Mouse (Mus musculus) neural tube, embryonic 12.5 days (tissue): ENCODE results near the gene Krt28. TPM values are rescaled to one million over a fixed set of nuclear protein-coding genes. Genes with fewer than 3 reads are reported as not detected.

ENCODE experiments used
- ATAC-seq: fragments of 200-750 bp; cut with Nextera tagmentation; 2 replicates; pipeline ENCODE4 v1.8.0; 2017; ENCODE audit warnings: low read depth, mild to moderate bottlenecking, moderate TSS enrichment, moderate library complexity; ENCODE audit not compliant: low FRiP score
- H3K27ac ChIP-seq: fragments of 300-500 bp; sonication (generic); 2 replicates; pipeline ENCODE4 v1.5.1; 2016
- H3K27me3 ChIP-seq: fragments of 300-500 bp; sonication (generic); replicated peaks from 2 replicates; pipeline ENCODE4 v1.6.1; 2016; ENCODE audit warnings: mild to moderate bottlenecking
- H3K36me3 ChIP-seq: fragments of 300-500 bp; sonication (generic); 2 replicates; pipeline ENCODE4 v1.6.1; 2016; ENCODE audit warnings: mild to moderate bottlenecking
- H3K4me1 ChIP-seq: fragments of 300-500 bp; sonication (generic); 2 replicates; pipeline ENCODE4 v1.6.1; 2016
- H3K4me2 ChIP-seq: fragments of 300-500 bp; sonication (generic); replicated peaks from 2 replicates; pipeline ENCODE4 v1.6.1; 2016; ENCODE audit warnings: mild to moderate bottlenecking
- H3K4me3 ChIP-seq: fragments of 300-500 bp; sonication (generic); 2 replicates; pipeline ENCODE4 v1.5.1; 2016
- H3K9ac ChIP-seq: fragments of 300-500 bp; sonication (generic); 2 replicates; pipeline ENCODE4 v1.6.1; 2016; ENCODE audit warnings: mild to moderate bottlenecking
- H3K9me3 ChIP-seq: fragments of 300-500 bp; sonication (generic); 2 replicates; pipeline ENCODE4 v1.6.1; 2016; ENCODE audit warnings: mild to moderate bottlenecking
- WGBS: fragments of 180-500 bp; shearing (Covaris S2); methylation state at CpG from one replicate; pipeline ENCODE4 v1.1.7; 2016; 5-methylcytosine and 5-hydroxymethylcytosine counted together
- polyA plus RNA-seq: library from polyadenylated mRNA; unstranded; fragments of >200 nt; fragmentation: Nextera tagmentation; extraction: Ambion mirVana; gene quantifications from 2 replicates; pipeline ENCODE4 v1.2.1, GENCODE M21; 2016

The Krt28 gene
- polyA plus RNA-seq, 1 experiment from 2014 or later, result 0.30 TPM

DNA sequence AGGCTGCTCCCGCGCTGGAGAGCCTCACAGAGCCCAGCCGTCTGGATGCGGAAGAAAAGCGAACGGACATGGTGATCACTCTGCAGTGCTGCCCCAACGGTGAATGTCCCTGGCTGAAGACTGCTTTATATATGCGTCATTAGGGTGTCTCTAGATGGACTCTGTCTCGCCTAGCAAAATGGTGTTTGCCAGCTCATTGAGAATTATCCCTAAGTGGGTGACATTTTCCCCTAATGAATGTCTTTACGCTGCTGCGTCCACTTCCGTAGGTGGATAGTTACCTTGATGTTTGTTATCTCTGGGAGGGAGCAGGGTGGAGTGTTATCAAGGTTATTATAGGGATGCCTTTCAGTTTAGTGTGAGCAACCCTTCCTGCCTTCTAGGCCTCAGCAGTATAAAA is 23.7 kb downstream of the Krt28 start, which contains the start of gene Krt27:
TSS of gene Krt27 (minus strand) at position 101 of the 400 bp plus-strand sequence.
- Histone ChIP-seq H3K27ac (no peak within 1 kb of the TSS), H3K27me3 (no peaks in the 10 kb centered on the region), H3K4me3 (no peak within 1 kb of the TSS), H3K9me3 (no peaks in the 10 kb centered on the region), H3K36me3 (no peaks in the 10 kb centered on the region), H3K4me1 (no peaks in the 10 kb centered on the region), H3K9ac (no peak within 1 kb of the TSS), H3K4me2 (no peak within 1 kb of the TSS)
- WGBS, result 77% methylated on average over 12 of the region's 12 CpGs
- ATAC-seq, result no peak

DNA sequence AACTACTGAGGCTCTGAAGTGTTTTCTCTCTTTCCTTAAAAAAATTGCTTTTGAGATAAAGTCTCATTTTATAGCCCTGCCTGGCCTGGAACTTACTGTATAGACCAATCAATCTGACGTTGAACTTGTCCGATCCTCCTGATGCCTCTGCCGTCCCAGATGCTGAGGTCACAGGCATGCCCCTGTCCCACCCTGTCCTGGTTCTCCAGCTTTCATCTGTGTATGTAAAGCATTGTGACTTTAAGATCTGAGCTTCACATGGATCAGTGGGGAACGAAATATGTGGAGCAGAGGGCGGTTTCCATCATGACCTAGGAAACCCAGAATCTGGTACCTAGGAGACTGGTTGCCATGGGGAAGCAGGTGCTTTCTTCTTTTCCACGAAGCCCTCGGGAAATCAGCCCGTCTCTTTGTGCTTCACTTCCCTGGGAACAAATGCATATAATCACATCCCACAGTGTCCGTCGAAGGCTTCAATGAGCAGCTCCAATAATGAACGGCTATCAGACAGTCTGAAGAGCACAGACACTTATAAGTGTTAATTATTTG is 35.3 kb downstream of the Krt28 start:
- H3K27ac ChIP-seq, result no peak overlapping the region

DNA sequence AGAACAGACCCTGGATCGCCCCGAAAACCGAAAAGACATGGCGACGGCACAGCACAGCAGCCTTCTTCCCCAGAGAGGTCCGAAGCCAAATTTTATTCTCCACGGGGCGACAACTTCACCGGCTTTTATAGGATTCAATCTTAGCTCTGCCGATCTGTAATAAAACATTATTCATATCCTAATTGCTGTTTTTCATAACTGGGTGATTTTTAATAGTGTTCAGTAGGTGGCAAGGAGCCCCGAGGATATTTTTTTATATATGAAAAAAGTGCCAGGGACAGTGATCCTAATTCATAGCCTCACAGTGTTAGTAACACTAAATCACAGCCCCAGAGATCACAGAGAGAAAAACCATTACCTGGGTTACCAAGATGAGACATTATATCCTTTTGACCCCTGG is 36.8 kb downstream of the Krt28 start, which contains the start of gene Krt26:
TSS of gene Krt26 (minus strand) at position 101 of the 400 bp plus-strand sequence.
- 89% methylated on average over 11 of the region's 11 CpGs for WGBS
- H3K27ac ChIP-seq, result no peak within 1 kb of the TSS
- H3K4me1 ChIP-seq, result 0 out of 2 replicates have a peak, but pooled peaks cover 6% of the 10 kb centered on the region
- H3K4me2 ChIP-seq, result no peak within 1 kb of the TSS
- no peak within 1 kb of the TSS for H3K4me3 ChIP-seq
- no peaks in the 10 kb centered on the region for H3K27me3 ChIP-seq
- ATAC-seq, result no peak
- H3K9me3 ChIP-seq, result no peaks in the 10 kb centered on the region
- H3K9ac ChIP-seq, result no peak within 1 kb of the TSS
- no peaks in the 10 kb centered on the region for H3K36me3 ChIP-seq

More for the DNA sequence above, 35.3 kb downstream of the Krt28 start:
- Histone ChIP-seq H3K27me3 (no peaks in the 10 kb centered on the region), H3K36me3 (no peaks in the 10 kb centered on the region), H3K9me3 (no peaks in the 10 kb centered on the region), H3K4me2 (no peak overlapping the region), H3K4me3 (no peak overlapping the region), H3K9ac (no peak overlapping the region), H3K4me1 (0 out of 2 replicates have a peak, but pooled peaks cover 6% of the 10 kb centered on the region)
- no peak for ATAC-seq
- 39% methylated on average over 11 of the region's 11 CpGs for WGBS

DNA sequence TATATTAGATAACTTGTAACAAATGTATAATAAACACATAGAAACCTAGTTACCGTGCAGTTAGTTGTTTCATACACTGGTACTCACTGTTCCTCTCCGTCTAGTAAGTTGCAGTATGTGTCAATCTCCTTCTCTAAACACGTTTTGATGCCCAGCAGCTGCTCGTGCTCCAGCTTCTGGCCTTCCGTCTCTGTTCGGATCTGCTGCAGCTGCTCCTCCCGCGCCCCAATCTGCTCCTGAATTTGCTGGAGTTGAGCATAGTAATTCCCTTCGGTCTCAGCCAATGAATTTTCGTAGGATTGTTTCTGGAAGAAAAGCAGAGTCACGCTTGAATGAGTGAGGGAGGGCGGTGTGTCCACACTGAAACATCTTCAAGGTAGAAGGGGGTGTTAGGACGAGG is 41.3 kb downstream of the Krt28 start:
- Histone ChIP-seq H3K4me3 (no peak overlapping the region), H3K27me3 (no peaks in the 10 kb centered on the region), H3K4me2 (no peak overlapping the region), H3K9me3 (no peaks in the 10 kb centered on the region), H3K9ac (no peak overlapping the region), H3K27ac (no peak overlapping the region), H3K4me1 (no peaks in the 10 kb centered on the region), H3K36me3 (no peaks in the 10 kb centered on the region)
- 68% methylated on average over 13 of the region's 13 CpGs for WGBS
- no peak for ATAC-seq

DNA sequence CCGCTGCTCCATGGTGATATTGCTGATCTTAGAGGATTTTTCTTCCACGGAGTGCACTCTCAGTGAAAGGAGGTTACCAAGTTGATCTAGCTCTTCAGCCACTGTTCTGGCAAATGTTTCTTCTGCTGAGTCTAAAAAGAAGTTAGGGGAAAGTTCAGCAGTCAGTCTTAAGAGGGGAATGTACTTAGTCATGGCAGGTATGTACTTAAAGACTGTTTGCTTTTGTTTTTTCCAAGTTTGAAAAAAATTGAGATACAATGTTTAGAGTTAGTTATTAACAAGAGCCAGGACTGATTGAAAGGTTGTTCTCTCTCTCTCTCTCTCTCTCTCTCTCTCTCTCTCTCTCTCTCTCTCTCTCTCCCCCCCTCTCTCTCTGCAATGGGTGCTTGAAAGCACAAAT is 45.0 kb downstream of the Krt28 start:
- no peak overlapping the region for H3K4me3 ChIP-seq
- no peak overlapping the region for H3K4me2 ChIP-seq
- no peaks in the 10 kb centered on the region for H3K36me3 ChIP-seq
- H3K4me1 ChIP-seq, result 0 out of 2 replicates have a peak, but pooled peaks cover 5% of the 10 kb centered on the region
- 76% methylated on average over 2 of the region's 2 CpGs for WGBS
- no peaks in the 10 kb centered on the region for H3K9me3 ChIP-seq
- ATAC-seq, result no peak
- H3K27ac ChIP-seq, result no peak overlapping the region
- no peaks in the 10 kb centered on the region for H3K27me3 ChIP-seq
- H3K9ac ChIP-seq, result no peak overlapping the region

DNA sequence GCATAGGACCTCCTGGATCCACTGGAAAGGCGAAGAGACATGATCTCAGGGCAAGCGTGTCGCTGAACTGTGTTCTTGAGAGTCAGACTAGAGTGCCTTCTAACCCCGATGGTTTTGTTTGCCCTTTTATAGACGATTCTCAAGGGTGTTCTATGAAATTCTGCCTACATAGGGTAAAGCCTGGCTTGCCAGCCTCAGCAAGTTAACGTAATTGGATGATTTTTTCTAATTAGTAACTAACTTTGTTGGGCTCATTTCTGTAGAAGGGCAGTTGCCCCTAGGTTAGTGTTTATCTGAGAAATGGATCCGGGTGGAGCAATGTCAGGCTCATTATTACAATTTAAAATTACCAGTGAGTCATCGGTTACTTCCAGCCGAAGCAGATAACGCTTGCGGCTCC is 51.9 kb downstream of the Krt28 start, which contains the start of gene Krt25:
TSS of gene Krt25 (minus strand) at position 101 of the 400 bp plus-strand sequence.
- Histone ChIP-seq H3K9ac (no peak within 1 kb of the TSS), H3K4me1 (0 out of 2 replicates have a peak, but pooled peaks cover 4% of the 10 kb centered on the region), H3K27me3 (no peaks in the 10 kb centered on the region), H3K9me3 (no peaks in the 10 kb centered on the region), H3K4me3 (no peak within 1 kb of the TSS), H3K36me3 (no peaks in the 10 kb centered on the region), H3K27ac (no peak within 1 kb of the TSS), H3K4me2 (no peak within 1 kb of the TSS)
- WGBS, result 93% methylated on average over 11 of the region's 11 CpGs
- no peak for ATAC-seq

DNA sequence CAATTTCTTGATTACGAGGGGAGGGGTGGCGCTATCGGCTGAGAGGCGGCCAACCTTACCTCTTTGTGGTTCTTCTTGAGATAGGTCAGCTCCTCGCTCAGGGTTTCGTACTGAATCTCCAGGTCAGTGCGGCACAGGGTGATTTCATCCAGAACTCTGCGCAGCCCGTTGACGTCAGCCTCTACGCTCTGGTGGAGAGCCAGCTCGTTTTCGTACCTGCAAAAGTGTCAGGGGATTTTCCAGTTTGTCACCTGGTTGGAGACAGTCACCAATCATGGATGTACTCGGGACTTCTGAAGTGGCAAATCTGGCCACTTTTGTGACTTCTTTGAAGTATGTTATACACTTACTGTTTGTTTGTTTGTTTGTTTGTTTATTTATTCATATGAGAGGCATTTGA is 53.6 kb downstream of the Krt28 start:
- H3K4me1 ChIP-seq, result no peaks in the 10 kb centered on the region
- WGBS, result 92% methylated on average over 14 of the region's 14 CpGs
- no peak overlapping the region for H3K27ac ChIP-seq
- H3K4me2 ChIP-seq, result no peak overlapping the region
- H3K27me3 ChIP-seq, result no peaks in the 10 kb centered on the region
- no peaks in the 10 kb centered on the region for H3K36me3 ChIP-seq
- no peak overlapping the region for H3K9ac ChIP-seq
- H3K4me3 ChIP-seq, result no peak overlapping the region
- no peaks in the 10 kb centered on the region for H3K9me3 ChIP-seq
- no peak for ATAC-seq

DNA sequence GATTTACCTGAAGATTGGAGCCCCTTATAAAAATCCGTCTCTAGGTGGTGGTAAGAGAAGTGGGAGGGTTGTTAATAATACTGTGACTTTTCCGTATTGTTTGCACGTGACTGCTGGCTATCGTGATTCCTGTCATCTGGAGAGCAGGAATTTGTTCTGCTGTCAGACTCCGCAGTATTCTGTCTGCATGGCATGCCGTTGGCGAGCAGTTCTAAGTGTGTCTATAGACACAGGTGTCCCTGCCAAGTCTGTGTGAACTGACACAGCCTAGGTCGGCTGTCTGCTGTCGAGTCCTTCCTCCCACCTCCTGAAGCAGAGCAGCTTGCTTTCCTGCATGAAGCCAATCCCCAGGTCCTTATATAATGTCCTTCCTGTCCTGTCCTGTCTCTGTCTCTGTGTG is 55.6 kb downstream of the Krt28 start:
- no peak overlapping the region for H3K4me3 ChIP-seq
- H3K36me3 ChIP-seq, result no peaks in the 10 kb centered on the region
- no peaks in the 10 kb centered on the region for H3K27me3 ChIP-seq
- no peaks in the 10 kb centered on the region for H3K9me3 ChIP-seq
- H3K27ac ChIP-seq, result no peak overlapping the region
- no peaks in the 10 kb centered on the region for H3K4me1 ChIP-seq
- 82% methylated on average over 9 of the region's 9 CpGs for WGBS
- H3K4me2 ChIP-seq, result no peak overlapping the region
- no peak for ATAC-seq
- H3K9ac ChIP-seq, result no peak overlapping the region

DNA sequence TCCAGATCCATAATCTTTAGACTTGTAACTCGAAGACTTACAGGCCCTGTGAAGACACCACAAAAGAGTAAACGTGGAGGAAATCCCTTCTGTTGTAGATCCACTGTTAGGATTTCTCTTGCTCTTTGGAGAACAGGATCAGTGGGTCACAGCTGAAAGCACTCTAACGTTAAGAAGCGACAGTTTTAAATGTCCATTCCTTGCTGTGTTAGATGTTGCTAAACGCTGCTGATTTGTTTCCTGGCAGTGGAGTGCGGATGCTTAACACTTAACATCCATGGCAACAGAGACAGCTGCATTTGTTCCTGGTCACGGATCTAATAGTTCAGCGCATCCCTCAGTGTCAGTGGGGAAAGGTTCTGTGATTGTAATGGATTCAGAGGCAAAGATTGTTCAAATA is 58.2 kb downstream of the Krt28 start:
- Histone ChIP-seq H3K9ac (no peak overlapping the region), H3K36me3 (no peaks in the 10 kb centered on the region), H3K4me3 (no peak overlapping the region), H3K4me2 (no peak overlapping the region), H3K27me3 (no peaks in the 10 kb centered on the region), H3K4me1 (no peaks in the 10 kb centered on the region), H3K9me3 (no peaks in the 10 kb centered on the region), H3K27ac (no peak overlapping the region)
- no peak for ATAC-seq
- 55% methylated on average over 8 of the region's 8 CpGs for WGBS

Other genes with a start within 250 kb of the Krt28 start
- gene Ccr7, start 219.8 kb downstream of the Krt28 start, polyA plus RNA-seq, result 0.19 and 0.23 TPM in 2 replicates
- gene Smarce1, start 143.9 kb downstream of the Krt28 start, polyA plus RNA-seq, result 339 and 348 TPM in 2 replicates
- 1.5 and 2.0 TPM in 2 replicates for gene Krt222, start 130.8 kb downstream of the Krt28 start, polyA plus RNA-seq
- 0.18 and 0.47 TPM in 2 replicates for gene Krt24, start 89.6 kb downstream of the Krt28 start, polyA plus RNA-seq
- gene Krt25, start 52.0 kb downstream of the Krt28 start, polyA plus RNA-seq, result 0.13 TPM in 1 of 2 replicates, not detected in the other
- gene Krt26, start 36.9 kb downstream of the Krt28 start, polyA plus RNA-seq, result 0.23 TPM in 1 of 2 replicates, not detected in the other
- gene Krt27, start 23.8 kb downstream of the Krt28 start, polyA plus RNA-seq, result not detected in 2 replicates
- gene Krt10, start 14.5 kb upstream of the Krt28 start, polyA plus RNA-seq, result 32.2 and 36.1 TPM in 2 replicates
- gene Krt12, start 47.4 kb upstream of the Krt28 start, polyA plus RNA-seq, result not detected in 2 replicates
- gene Krt20, start 63.2 kb upstream of the Krt28 start, polyA plus RNA-seq, result 0.20 and 0.38 TPM in 2 replicates
- not detected in 2 replicates for gene Krt23, start 118.2 kb upstream of the Krt28 start, polyA plus RNA-seq
- not detected in 2 replicates for gene Krt39, start 146.4 kb upstream of the Krt28 start, polyA plus RNA-seq
- not detected in 2 replicates for gene Krt40, start 168.3 kb upstream of the Krt28 start, polyA plus RNA-seq
- gene Krtap3-3, start 176.0 kb upstream of the Krt28 start, polyA plus RNA-seq, result not detected in 2 replicates
- gene Krtap3-2, start 181.9 kb upstream of the Krt28 start, polyA plus RNA-seq, result not detected in 2 replicates
- not detected in 2 replicates for gene Gm11939, start 184.6 kb upstream of the Krt28 start, polyA plus RNA-seq
- not detected in 2 replicates for gene Krtap3-1, start 191.7 kb upstream of the Krt28 start, polyA plus RNA-seq
- not detected in 2 replicates for gene Krtap1-5, start 206.1 kb upstream of the Krt28 start, polyA plus RNA-seq
- not detected in 2 replicates for gene Krtap1-4, start 208.8 kb upstream of the Krt28 start, polyA plus RNA-seq
- gene Krtap1-3, start 216.4 kb upstream of the Krt28 start, polyA plus RNA-seq, result not detected in 2 replicates
- gene Krtap9-3, start 223.2 kb upstream of the Krt28 start, polyA plus RNA-seq, result not detected in 2 replicates
- not detected in 2 replicates for gene Gm11938, start 228.4 kb upstream of the Krt28 start, polyA plus RNA-seq
- gene Gm11937, start 235.3 kb upstream of the Krt28 start, polyA plus RNA-seq, result not detected in 2 replicates
- gene Krtap2-4, start 239.9 kb upstream of the Krt28 start, polyA plus RNA-seq, result not detected in 2 replicates
- not detected in 2 replicates for gene Gm11562, start 245.5 kb upstream of the Krt28 start, polyA plus RNA-seq